Mouse (Mus musculus) CH12.LX (cell line): Measurements from ENCODE around the gene Taldo1. TPM values are rescaled to one million over a fixed set of nuclear protein-coding genes. Genes with fewer than 3 reads are reported as not detected.
"Not testable (repeated sequence)": the region's sequence is repeated elsewhere in the genome, so short reads cannot be mapped to it uniquely, and the experiment has no call there.

Experiments used
- DNase-seq: peaks from one replicate; pipeline ENCODE4 v3.0.0-alpha.2; 2013; ENCODE audit errors: extremely low read depth
- H3K27ac ChIP-seq: 2 replicates; pipeline ENCODE4 v1.5.1; 2012; ENCODE audit warnings: low read depth, mild to moderate bottlenecking, control low read depth, moderate library complexity; ENCODE audit not compliant: insufficient read depth
- H3K27me3 ChIP-seq: replicated peaks from 2 replicates; pipeline ENCODE3; 2012; ENCODE audit warnings: inconsistent platforms
- H3K36me3 ChIP-seq, 2 experiments: replicated peaks in 1 of 2; 2 replicates each; pipeline versions ENCODE3 to v1.6.1; 2012; ENCODE audit warnings: inconsistent platforms in 1 of 2, low read length in 1 of 2, mild to moderate bottlenecking in 1 of 2, mixed read lengths in 1 of 2, moderate library complexity in 1 of 2; ENCODE audit not compliant: control insufficient read depth in 1 of 2, insufficient read depth in 1 of 2
- H3K4me1 ChIP-seq, 2 experiments: 2 replicates each; pipeline ENCODE4 v1.6.1; 2012; ENCODE audit warnings: inconsistent platforms in 1 of 2, moderate library complexity in 1 of 2; ENCODE audit not compliant: insufficient read depth in 2 of 2, control insufficient read depth in 1 of 2
- H3K4me2 ChIP-seq: 2 replicates; pipeline ENCODE4 v1.6.1; 2012; ENCODE audit warnings: low read depth, mild to moderate bottlenecking, control low read depth; ENCODE audit not compliant: poor library complexity, insufficient read depth, severe bottlenecking
- H3K4me3 ChIP-seq, 3 experiments: fragments of 150-350 bp in 1 of 3; sonication (generic) in 1 of 3; replicated peaks in 1 of 3; 2 replicates each; pipeline versions ENCODE3 to v1.5.1; 2011 to 2012; ENCODE audit warnings: low read depth in 2 of 3, low read length in 2 of 3, mild to moderate bottlenecking in 2 of 3, moderate library complexity in 2 of 3, control low read depth in 1 of 3, improper control_type of control experiment in 1 of 3, inconsistent platforms in 1 of 3, mixed read lengths in 1 of 3; ENCODE audit not compliant: poor library complexity in 1 of 3
- H3K79me2 ChIP-seq: replicated peaks from 2 replicates; pipeline ENCODE4 v1.6.1; 2012; ENCODE audit warnings: mild to moderate bottlenecking, moderate library complexity; ENCODE audit not compliant: control insufficient read depth, poor library complexity, insufficient read depth, severe bottlenecking; ENCODE audit errors: extremely low read depth
- H3K9ac ChIP-seq: 2 replicates; pipeline ENCODE4 v1.6.1; 2012; ENCODE audit warnings: low read depth, mild to moderate bottlenecking, control low read depth, moderate library complexity; ENCODE audit not compliant: insufficient read depth
- H3K9me3 ChIP-seq: replicated peaks from 2 replicates; pipeline ENCODE3; 2012; ENCODE audit warnings: low read length, inconsistent platforms, mixed read lengths
- BHLHE40 ChIP-seq: IDR thresholded peaks from 2 replicates; pipeline ENCODE4 v1.6.1; 2011; ENCODE audit warnings: mild to moderate bottlenecking, low read depth, low read length, improper control_type of control experiment
- E2F4 ChIP-seq: IDR thresholded peaks from 2 replicates; pipeline ENCODE4 v1.6.1; 2011; ENCODE audit warnings: low read depth, low read length, improper control_type of control experiment; ENCODE audit not compliant: insufficient replicate concordance
- ELF1 ChIP-seq: IDR thresholded peaks from 2 replicates; pipeline ENCODE4 v1.6.1; 2014; ENCODE audit warnings: low read depth, mild to moderate bottlenecking, inconsistent platforms, low read length, improper control_type of control experiment
- GABPA ChIP-seq: IDR thresholded peaks from 2 replicates; pipeline ENCODE4 v1.6.1; 2012; ENCODE audit warnings: low read depth, low read length, improper control_type of control experiment, inconsistent platforms; ENCODE audit not compliant: insufficient replicate concordance
- HCFC1 ChIP-seq: IDR thresholded peaks from 2 replicates; pipeline ENCODE4 v1.6.1; 2012; ENCODE audit warnings: low read depth, mild to moderate bottlenecking, inconsistent platforms, low read length, improper control_type of control experiment
- JUND ChIP-seq: conservative IDR thresholded peaks from 2 replicates; pipeline ENCODE4 v1.6.1; 2011; ENCODE audit warnings: low read depth, low read length, improper control_type of control experiment
- KAT2A ChIP-seq: IDR thresholded peaks from 2 replicates; pipeline ENCODE4 v1.6.1; 2012; ENCODE audit warnings: low read length, improper control_type of control experiment, inconsistent platforms; ENCODE audit not compliant: insufficient replicate concordance
- MAX ChIP-seq: IDR thresholded peaks from 2 replicates; pipeline ENCODE4 v1.6.1; 2011; ENCODE audit warnings: low read length, improper control_type of control experiment
- MAZ ChIP-seq: IDR thresholded peaks from 2 replicates; pipeline ENCODE4 v1.6.1; 2012; ENCODE audit warnings: low read depth, mild to moderate bottlenecking, inconsistent platforms, low read length, improper control_type of control experiment, moderate library complexity
- MEF2A ChIP-seq: IDR thresholded peaks from 2 replicates; pipeline ENCODE4 v1.6.1; 2014; ENCODE audit warnings: low read depth, mild to moderate bottlenecking, inconsistent platforms, low read length, improper control_type of control experiment, borderline replicate concordance
- MXI1 ChIP-seq: IDR thresholded peaks from 2 replicates; pipeline ENCODE4 v1.6.1; 2011; ENCODE audit warnings: mild to moderate bottlenecking, low read depth, low read length, improper control_type of control experiment
- MYC ChIP-seq: IDR thresholded peaks from 2 replicates; pipeline ENCODE4 v1.6.1; 2011; ENCODE audit warnings: low read depth, mild to moderate bottlenecking, improper control_type of control experiment, low read length
- NELFE ChIP-seq: IDR thresholded peaks from 2 replicates; pipeline ENCODE4 v1.6.1; 2011; ENCODE audit warnings: low read depth, low read length, improper control_type of control experiment
- NRF1 ChIP-seq: IDR thresholded peaks from 2 replicates; pipeline ENCODE4 v1.6.1; 2014; ENCODE audit warnings: low read depth, mild to moderate bottlenecking, inconsistent platforms, low read length, improper control_type of control experiment, moderate library complexity
- PAX5 ChIP-seq: IDR thresholded peaks from 2 replicates; pipeline ENCODE4 v1.6.1; 2012; ENCODE audit warnings: low read length, inconsistent platforms, mixed read lengths
- POLR2A ChIP-seq: IDR thresholded peaks from 2 replicates; pipeline ENCODE4 v1.6.1; 2011; ENCODE audit warnings: low read depth, mild to moderate bottlenecking, improper control_type of control experiment, low read length
- POLR2AphosphoS2 ChIP-seq: IDR thresholded peaks from 2 replicates; pipeline ENCODE4 v1.6.1; 2011; ENCODE audit warnings: low read depth, low read length, improper control_type of control experiment
- SIN3A ChIP-seq: IDR thresholded peaks from 2 replicates; pipeline ENCODE4 v1.6.1; 2012; ENCODE audit warnings: low read length, improper control_type of control experiment, inconsistent platforms
- TBP ChIP-seq: conservative IDR thresholded peaks from 2 replicates; pipeline ENCODE4 v1.6.1; 2011; ENCODE audit warnings: low read depth, low read length, improper control_type of control experiment
- TCF12 ChIP-seq: IDR thresholded peaks from 2 replicates; pipeline ENCODE4 v1.6.1; 2014; ENCODE audit warnings: low read depth, mild to moderate bottlenecking, inconsistent platforms, low read length, improper control_type of control experiment
- USF1 ChIP-seq: IDR thresholded peaks from 2 replicates; pipeline ENCODE4 v1.6.1; 2014; ENCODE audit warnings: low read depth, mild to moderate bottlenecking, inconsistent platforms, low read length, improper control_type of control experiment
- USF2 ChIP-seq: conservative IDR thresholded peaks from 2 replicates; pipeline ENCODE4 v1.6.1; 2011; ENCODE audit warnings: low read depth, low read length, improper control_type of control experiment
- ZMIZ1 ChIP-seq: IDR thresholded peaks from 2 replicates; pipeline ENCODE4 v1.6.1; 2012; ENCODE audit warnings: low read depth, mild to moderate bottlenecking, inconsistent platforms, low read length, improper control_type of control experiment
- ZNF384 ChIP-seq: IDR thresholded peaks from 2 replicates; pipeline ENCODE4 v1.6.1; 2012; ENCODE audit warnings: low read depth, low read length, improper control_type of control experiment, inconsistent platforms
- dilution Hi-C: fragments of 300-500 bp; cut with MboI; formaldehyde crosslinking; loops from 2 replicates; pipeline ENCODE4 v1.14.3; 2020; ENCODE audit warnings: low sequenced_read_pairs; ENCODE audit not compliant: extremely low pct_unique_long_range_greater_than_20kb, extremely low pct_ligation_motif_present
- in situ Hi-C: fragments of 300-500 bp; cut with MboI; formaldehyde crosslinking; loops from 3 replicates; pipeline ENCODE4 v1.14.3; 2019; ENCODE audit warnings: low sequenced_read_pairs, low pct_ligation_motif_present, low pct_unique_long_range_greater_than_20kb, mixed read lengths
- polyA plus RNA-seq: library from polyadenylated mRNA; unstranded; fragments of >175 nt; gene quantifications from 2 replicates; pipeline ENCODE4 v1.2.1, GENCODE M21; 2012; ENCODE audit warnings: low read depth; ENCODE audit not compliant: insufficient read length
- total RNA-seq, 2 experiments: library from RNA; depleted of rRNA; stranded (reverse); fragments of 300-350 nt in 1 of 2; fragments of >200 nt in 1 of 2; gene quantifications; 2 replicates each; pipeline ENCODE4 v1.2.3; 2012 to 2014

Taldo1 gene
- total and polyA plus RNA-seq, 3 experiments, result 129 to 228 (median 188) TPM

GRCm38 (mm10) chr7:141446374-141446773 lies 54.4 kb downstream of the Taldo1 start:
- DNase-seq, H3K9me3 ChIP-seq, dilution Hi-C loops, H3K27me3 ChIP-seq, in situ Hi-C loops, H3K27ac ChIP-seq: not testable (repeated sequence)
- Histone ChIP-seq H3K79me2 (peaks cover 30% of the 10 kb centered on the region), H3K4me2 (peak overlapping the region; percentile 57), H3K4me3 (peak overlapping the region in 2 of 3 experiments; percentile 71 to 97), H3K36me3 (peaks cover 33 to 44% of the 10 kb centered on the region in 2 experiments), H3K4me1 (peaks cover 10 to 56% of the 10 kb centered on the region in 2 experiments), H3K9ac (peak overlapping the region; percentile 67; the same call in 1 of the 2 replicates)
- TF ChIP-seq ZNF384, result peak; percentile 70

DNA sequence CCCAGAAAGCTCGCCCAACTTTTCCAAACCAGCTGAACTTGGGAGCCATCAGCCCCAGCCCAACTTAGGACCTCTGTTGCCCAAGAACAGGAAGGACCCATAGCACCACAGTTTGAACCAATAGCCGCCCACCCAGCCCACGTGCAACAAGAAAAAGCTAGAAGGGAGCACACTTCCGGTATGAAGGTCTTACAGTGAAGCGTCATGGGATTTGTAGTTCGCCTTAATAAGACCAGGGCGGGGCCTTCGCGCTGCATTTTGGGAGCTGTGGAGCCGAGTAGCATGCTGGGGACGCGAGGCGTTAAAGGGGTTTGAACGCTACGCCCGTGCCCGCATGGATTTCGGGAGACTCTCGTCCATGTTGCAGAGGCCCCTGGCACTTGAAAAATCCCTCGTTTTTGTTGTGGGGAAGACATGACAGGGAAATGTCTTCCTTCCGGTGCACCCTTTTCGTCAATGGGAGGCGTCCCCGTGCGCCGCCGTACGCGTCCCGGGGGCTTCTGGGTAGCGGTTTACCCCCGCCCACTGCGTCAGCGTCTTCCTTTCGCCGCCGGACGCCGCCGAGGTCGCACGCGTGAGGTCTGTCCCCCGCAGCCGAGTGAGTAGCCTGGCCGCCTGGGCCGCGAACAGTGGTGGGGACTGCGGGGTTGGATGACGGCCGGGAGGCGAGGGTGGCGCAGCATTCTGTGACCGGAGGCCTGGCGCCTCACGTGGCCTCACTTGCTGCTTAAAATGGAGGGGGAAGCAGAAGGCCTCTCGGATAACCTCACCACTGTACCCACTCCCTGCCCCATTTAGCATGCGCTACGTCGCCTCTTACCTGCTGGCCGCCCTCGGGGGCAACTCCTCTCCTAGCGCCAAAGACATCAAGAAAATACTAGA lies 55.4 kb downstream of the Taldo1 start, which contains the start of gene Rplp2:
Gene Rplp2 (plus strand): TSS at position 261 of the 882 bp plus-strand sequence.
- Histone ChIP-seq H3K4me2 (peak within 1 kb of the TSS; percentile 74), H3K79me2 (peaks cover 26% of the 10 kb centered on the region), H3K4me1 (peaks cover 3 to 46% of the 10 kb centered on the region in 2 experiments; a peak in 3 of 4 replicates), H3K27ac (peak within 1 kb of the TSS; percentile 63), H3K9ac (peak within 1 kb of the TSS; percentile 95), H3K9me3 (no peaks in the 10 kb centered on the region), H3K27me3 (no peaks in the 10 kb centered on the region), H3K4me3 (peak within 1 kb of the TSS; percentile 71 to 97 (median 97)), H3K36me3 (peaks cover 33 to 44% of the 10 kb centered on the region in 2 experiments)
- in situ Hi-C loops (no loop called here), dilution Hi-C loops (no loop called here)
- TF ChIP-seq MXI1 (peak; percentile 99), JUND (no peak), GABPA (no peak; the same call in 1 of the 2 replicates), MEF2A (no peak), TBP (peak; percentile 65), USF1 (peak; percentile 68), MAZ (0 out of 2 replicates have a peak, but pooled peaks have one; percentile 20), NRF1 (peak; percentile 61), ELF1 (peak; percentile 94), BHLHE40 (peak; percentile 73), ZNF384 (peak; percentile 68), PAX5 (no peak), KAT2A (peak; percentile 83; the same call in 1 of the 2 replicates), NELFE (peak; percentile 98), TCF12 (peak; percentile 90), POLR2AphosphoS2 (0 out of 2 replicates have a peak, but pooled peaks have one; percentile 77), USF2 (0 out of 2 replicates have a peak, but pooled peaks have one; percentile 15), MAX (peak; percentile 97), POLR2A (peak; percentile 93), HCFC1 (peak; percentile 95), ZMIZ1 (peak; percentile 52), SIN3A (peak; percentile 93), MYC (peak; percentile 99), E2F4 (no peak)
- peak; percentile 97 for DNase-seq
